ENCODE assay signal across 8 mouse cellular contexts in genomic region chrX:151802956-151803776, GRCm38 (mm10). TPM values are rescaled to one million over a fixed set of nuclear protein-coding genes. Genes with fewer than 3 reads are reported as not detected.
DNase-seq lines count a peak whose midpoint lies in the region; ATAC-seq and TF ChIP-seq lines count a peak whose summit lies in the region.

No protein-coding gene starts in this region.

- H3K27ac ChIP-seq in ES-E14 (ENCODE audit: insufficient read depth, low read depth, low read length, poor library complexity, severe bottlenecking): peak overlapping the region; percentile 97
- H3K27ac ChIP-seq in forebrain, embryonic 15.5 days (replicated peaks): peak overlapping the region; percentile 95

- H3K4me2 ChIP-seq in forebrain, embryonic 15.5 days (replicated peaks): peak overlapping the region; percentile 61

- no peak for TF ChIP-seq CTCF in lung, adult 2 months (IDR thresholded peaks at IDR 0.05; ENCODE audit: insufficient read depth, low read length)

- H3K9me3 ChIP-seq in ES-E14 (ENCODE audit: control insufficient read depth, insufficient read depth, low read depth, low read length): no peaks in the 10 kb centered on the region
- no peaks in the 10 kb centered on the region for H3K9me3 ChIP-seq in forebrain, embryonic 15.5 days

- in situ Hi-C loops in ES-E14 (cut with MboI; ENCODE audit: low sequenced_read_pairs in 2 of 2, unreplicated experiment in 2 of 2): no loop called here

- no peaks in the 10 kb centered on the region for H3K36me3 ChIP-seq in ES-E14 (ENCODE audit: control insufficient read depth, insufficient read depth, low read length, poor library complexity, severe bottlenecking)
- H3K36me3 ChIP-seq in forebrain, embryonic 15.5 days: no peaks in the 10 kb centered on the region

- peak; percentile 80; the same call in 1 of the 2 replicates for TF ChIP-seq POLR2A in lung, adult 2 months (IDR thresholded peaks at IDR 0.05; ENCODE audit: borderline replicate concordance, extremely low read depth, low read depth, low read length)

- WGBS in forebrain, embryonic 15.5 days: 19% methylated on average over 74 of the region's 77 CpGs
- WGBS in lung, adult 2 months: 27% methylated on average over 77 of the region's 77 CpGs

- peak overlapping the region; percentile 85 to 96 for H3K4me3 ChIP-seq in ES-E14 (ENCODE audit: insufficient read depth in 1 of 2, low read depth in 1 of 2, low read length in 2 of 2, poor library complexity in 1 of 2, severe bottlenecking in 1 of 2)
- H3K4me3 ChIP-seq in forebrain, embryonic 15.5 days: peak overlapping the region; percentile 49
- H3K4me3 ChIP-seq in lung, adult 2 months (replicated peaks; ENCODE audit: extremely low read depth, low read depth, low read length): peak overlapping the region; percentile 99

- peak; percentile 94 for DNase-seq in ES-E14 (ENCODE audit: low read depth, low spot score)
- peak; percentile 96 for DNase-seq in cerebellum, adult 11-12 months
- peak; percentile 90 for DNase-seq in heart, postnatal 25 days (ENCODE audit: low spot score)
- peak; percentile 92 to 96 for DNase-seq in layer of hippocampus, adult 18-20 months (ENCODE audit: low spot score in 2 of 2)
- DNase-seq in lung, adult 2 months: peak; percentile 84
- DNase-seq in thymus, adult 18-20 months: peak; percentile 83 to 91

- ATAC-seq in forebrain, embryonic 15.5 days (replicated peaks): peak; percentile 91
- ATAC-seq in neutrophil, adult 5-6 weeks (ENCODE audit: extremely low read depth, insufficient number of reproducible peaks, low FRiP score, poor library complexity, severe bottlenecking): peak; percentile 88

- no peaks in the 10 kb centered on the region for H3K27me3 ChIP-seq in forebrain, embryonic 15.5 days

- peak overlapping the region; percentile 95 for H3K9ac ChIP-seq in ES-E14 (ENCODE audit: insufficient read depth, low read depth, low read length, poor library complexity, severe bottlenecking)
- peak overlapping the region; percentile 56 for H3K9ac ChIP-seq in forebrain, embryonic 15.5 days (replicated peaks)

- intact Hi-C loops in heart, postnatal 25 days (cut with DNase I): loop anchor here (5.0 kb wide), 1 partner anchor 199 kb away; the partner anchor contains the start of gene Hsd17b10

- H3K4me1 ChIP-seq in ES-E14 (ENCODE audit: control insufficient read depth in 2 of 2, insufficient read depth in 2 of 2, low read length in 2 of 2, poor library complexity in 1 of 2): no peaks in the 10 kb centered on the region; a peak in 1 of 4 replicates
- peaks cover 8% of the 10 kb centered on the region for H3K4me1 ChIP-seq in forebrain, embryonic 15.5 days
- no peaks in the 10 kb centered on the region; the same call in 1 of the 2 replicates for H3K4me1 ChIP-seq in lung, adult 2 months (ENCODE audit: control insufficient read depth, insufficient read depth, low read length)

TF ChIP-seq in ES-E14, 5 proteins besides CTCF, POLR2A, EP300 and RAD21:
- TF ChIP-seq MAFK (IDR thresholded peaks at IDR 0.05; ENCODE audit: insufficient read depth, low read depth, low read length) (no peak), HCFC1 (IDR thresholded peaks at IDR 0.05; ENCODE audit: borderline replicate concordance, insufficient read depth, low read length) (no peak), CHD2 (IDR thresholded peaks at IDR 0.05; ENCODE audit: low read depth, low read length) (peak; percentile 97)

RNA-seq across cellular contexts. Expression of gene Huwe1, which starts 2.6 kb away (rescaled TPM):
- total RNA-seq in ES-E14 (2012; rRNA removed): 304 and 351 TPM in 2 replicates
- polyA plus RNA-seq in forebrain, embryonic 15.5 days (2015; fragmentation: Nextera tagmentation; extraction: Ambion mirVana): 61.6 and 62.2 TPM in 2 replicates
- 100 to 1,000 TPM; 153 to 169 TPM for total RNA-seq in heart, postnatal 25 days (2021)
- total RNA-seq in layer of hippocampus, adult 18-20 months (2021): 100 to 1,000 TPM; 249 to 259 TPM
- 45.0 and 55.2 TPM in 2 replicates for polyA plus RNA-seq in lung, adult 2 months (2012; rRNA removed)
- 151 and 155 TPM in 2 replicates for total RNA-seq in neutrophil, adult 5-6 weeks (2017)

Comparison
In these comparisons a context has a peak if more than half of its experiments do, and no peak if none do; other contexts are left out.
1. Peak in every context shown above with its lines: DNase-seq, ATAC-seq, H3K4me3 ChIP-seq and H3K27ac ChIP-seq.
2. H3K4me3 ChIP-seq: peak in every context shown above with its lines; median percentile 99 in lung, adult 2 months; 90 in ES-E14; 49 in forebrain, embryonic 15.5 days.